ENCODE assay signal across 21 mouse cellular contexts in the genomic region with DNA sequence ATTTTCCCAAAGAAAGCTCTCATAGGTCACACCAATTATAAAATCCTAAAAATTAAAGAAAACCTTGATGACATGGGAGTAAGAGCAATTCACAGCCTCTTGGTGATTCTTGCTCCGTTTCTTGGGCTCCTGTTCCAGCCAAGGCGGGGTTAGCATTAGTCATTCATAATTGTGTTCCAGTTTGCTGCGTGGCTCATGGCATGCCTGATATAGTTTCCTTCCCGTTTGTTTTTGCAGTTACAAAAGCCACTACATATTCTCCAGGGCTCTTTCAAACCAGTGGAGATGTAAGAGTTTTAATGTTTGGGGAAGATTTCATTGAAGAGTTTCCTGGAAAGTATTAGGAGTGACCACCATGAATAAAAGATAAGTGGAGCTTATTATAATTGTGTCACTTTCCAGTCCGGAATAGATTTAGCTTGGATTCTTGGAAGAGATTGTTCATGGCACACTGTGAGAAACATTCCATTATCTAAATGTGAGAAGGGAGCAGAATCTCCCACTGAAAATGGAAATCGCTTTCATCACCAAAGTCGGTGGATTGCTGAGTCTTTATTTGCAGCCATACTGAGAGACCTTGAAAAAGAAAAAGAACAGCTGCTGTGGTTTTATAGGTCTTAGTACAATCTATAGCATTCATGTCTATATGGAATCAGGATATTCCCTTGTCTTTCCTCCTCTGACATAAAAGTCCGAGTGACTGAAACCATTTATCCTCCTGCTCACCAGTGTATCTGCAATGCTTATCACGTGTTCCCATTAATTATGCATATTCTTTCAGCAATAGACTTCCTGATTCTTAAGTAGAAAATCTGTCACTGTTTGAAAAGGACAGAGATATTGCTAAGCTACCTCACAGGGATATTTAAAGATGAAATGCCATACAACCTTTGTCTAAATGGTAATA.
A peak's percentile ranks its signal among the peaks of the same experiment; 100 is the strongest.
DNase-seq lines count a peak whose midpoint lies in the region; ATAC-seq and TF ChIP-seq lines count a peak whose summit lies in the region.
"Had no signal": no experiment of that assay in that cellular context is flagged by ENCODE, and none has a peak within 500 bp of the region (broad histone marks: within the 10 kb centered on the region; RNA-seq: fewer than 3 reads in every experiment).

No protein-coding gene starts in this region.

- H3K79me2 ChIP-seq in myocyte (ENCODE audit: control insufficient read depth, insufficient read depth) = no peaks in the 10 kb centered on the region

- H3K27ac ChIP-seq in hindbrain, embryonic 16.5 days (ENCODE audit: low read depth, low read length) = no peak overlapping the region
- H3K27ac ChIP-seq in hindbrain, postnatal 0 days = no peak overlapping the region
- H3K27ac ChIP-seq in layer of hippocampus, adult 2 months = no peak overlapping the region
- H3K27ac ChIP-seq: embryonic facial prominence, embryonic 13.5 days; limb, embryonic 12.5 days; liver, embryonic 12.5 days had no signal

- no peak for DNase-seq in frontal cortex, postnatal 25 days (ENCODE audit: low spot score in 2 of 2)
- DNase-seq in hindbrain, postnatal 0 days (ENCODE audit: low spot score) = no peak
- DNase-seq in brain, embryonic 14.5 days (ENCODE audit: low read depth) = peak; percentile 40
- no peak for DNase-seq in layer of hippocampus, adult 2 months (ENCODE audit: low spot score in 2 of 2)
- DNase-seq: cerebellum, adult 9-11 months; kidney, adult 8-10 months; kidney, postnatal 14 days; lung, adult 2 months; right cerebral cortex, postnatal 14 days; thymus, adult 18-20 months; thymus, postnatal 4 days had no signal

- no peak for TF ChIP-seq CTCF in hindbrain, postnatal 0 days (IDR thresholded peaks at IDR 0.05; ENCODE audit: low read depth)
- TF ChIP-seq CTCF in brain, embryonic 14.5 days (IDR thresholded peaks at IDR 0.05; ENCODE audit: borderline replicate concordance, extremely low read depth, insufficient read depth, insufficient read length) = no peak
- TF ChIP-seq CTCF in layer of hippocampus, adult 2 months (conservative IDR thresholded peaks at IDR 0.05) = no peak

- H3K36me3 ChIP-seq in hindbrain, embryonic 16.5 days (ENCODE audit: control insufficient read depth, insufficient read depth, low read length) = no peaks in the 10 kb centered on the region
- no peaks in the 10 kb centered on the region for H3K36me3 ChIP-seq in hindbrain, postnatal 0 days (ENCODE audit: insufficient read depth, low read length)
- H3K36me3 ChIP-seq in myocyte (ENCODE audit: control insufficient read depth, insufficient read depth) = no peaks in the 10 kb centered on the region
- H3K36me3 ChIP-seq: embryonic facial prominence, embryonic 13.5 days; limb, embryonic 12.5 days; liver, embryonic 12.5 days had no signal

- no peak overlapping the region for H3K4me3 ChIP-seq in hindbrain, embryonic 16.5 days (ENCODE audit: low read length)
- H3K4me3 ChIP-seq in hindbrain, postnatal 0 days (ENCODE audit: low read length) = no peak overlapping the region
- no peak overlapping the region for H3K4me3 ChIP-seq in myocyte
- H3K4me3 ChIP-seq in layer of hippocampus, adult 2 months = no peak overlapping the region
- H3K4me3 ChIP-seq: embryonic facial prominence, embryonic 13.5 days; limb, embryonic 12.5 days; liver, embryonic 12.5 days had no signal

- H3ac ChIP-seq in myocyte (ENCODE audit: control insufficient read depth, insufficient read length) = no peak overlapping the region

- no peaks in the 10 kb centered on the region for H3K9me3 ChIP-seq in hindbrain, embryonic 16.5 days (ENCODE audit: control insufficient read depth, low read length)
- H3K9me3 ChIP-seq in hindbrain, postnatal 0 days (ENCODE audit: low read length) = no peaks in the 10 kb centered on the region
- H3K9me3 ChIP-seq: embryonic facial prominence, embryonic 13.5 days; limb, embryonic 12.5 days; liver, embryonic 12.5 days had no signal

- 61% methylated on average over 9 of the region's 9 CpGs for WGBS in hindbrain, embryonic 16.5 days
- WGBS in hindbrain, postnatal 0 days = 58% methylated on average over 9 of the region's 9 CpGs

- H3K4me2 ChIP-seq in hindbrain, embryonic 16.5 days (ENCODE audit: low read length) = no peak overlapping the region
- no peak overlapping the region for H3K4me2 ChIP-seq in hindbrain, postnatal 0 days (ENCODE audit: low read depth, low read length)
- peak overlapping the region; percentile 18 for H3K4me2 ChIP-seq in myocyte (ENCODE audit: low read depth)
- H3K4me2 ChIP-seq: embryonic facial prominence, embryonic 13.5 days; heart, embryonic 11.5 days; limb, embryonic 12.5 days; liver, embryonic 12.5 days had no signal

- no peaks in the 10 kb centered on the region for H3K27me3 ChIP-seq in hindbrain, embryonic 16.5 days (replicated peaks; ENCODE audit: control insufficient read depth, insufficient read depth, low read length)
- H3K27me3 ChIP-seq in hindbrain, postnatal 0 days (ENCODE audit: insufficient read depth, low read length) = no peaks in the 10 kb centered on the region
- no peaks in the 10 kb centered on the region for H3K27me3 ChIP-seq in myocyte (ENCODE audit: control insufficient read depth, insufficient read depth, insufficient read length)
- H3K27me3 ChIP-seq: CH12.LX; embryonic facial prominence, embryonic 13.5 days; limb, embryonic 12.5 days; liver, embryonic 12.5 days had no signal

- peak; percentile 95 for ATAC-seq in frontal cortex, adult (ENCODE audit: low TSS enrichment)
- peak; percentile 20; the same call in 1 of the 2 replicates for ATAC-seq in hindbrain, embryonic 16.5 days
- no peak for ATAC-seq in hindbrain, postnatal 0 days
- ATAC-seq in cerebellum, adult (ENCODE audit: insufficient number of reproducible peaks, low FRiP score, low TSS enrichment) = no peak
- ATAC-seq: inflammation-experienced regulatory T-cells, adult 6 months; liver, embryonic 12.5 days had no signal

- H3K4me1 ChIP-seq in hindbrain, embryonic 16.5 days (ENCODE audit: control insufficient read depth, insufficient read depth, low read depth, low read length) = no peaks in the 10 kb centered on the region
- peaks cover 2% of the 10 kb centered on the region; the same call in 1 of the 2 replicates for H3K4me1 ChIP-seq in hindbrain, postnatal 0 days (ENCODE audit: insufficient read depth, low read length)
- H3K4me1 ChIP-seq: embryonic facial prominence, embryonic 13.5 days; limb, embryonic 12.5 days; liver, embryonic 12.5 days had no signal

- no peak for TF ChIP-seq POLR2A in brain, embryonic 14.5 days (IDR thresholded peaks at IDR 0.05; ENCODE audit: borderline replicate concordance, extremely low read depth, insufficient read depth, insufficient read length, poor library complexity, severe bottlenecking)
- no peak for TF ChIP-seq POLR2A in myocyte (IDR thresholded peaks at IDR 0.05; ENCODE audit: insufficient read length, low read depth)

- no peak overlapping the region for H3K9ac ChIP-seq in hindbrain, embryonic 16.5 days (ENCODE audit: low read depth, low read length)
- H3K9ac ChIP-seq in hindbrain, postnatal 0 days (replicated peaks; ENCODE audit: low read length) = no peak overlapping the region
- H3K9ac ChIP-seq: embryonic facial prominence, embryonic 13.5 days; limb, embryonic 12.5 days; liver, embryonic 12.5 days had no signal

TF ChIP-seq in myocyte, 11 proteins besides CTCF, POLR2A, EP300 and RAD21:
- TF ChIP-seq REST (IDR thresholded peaks at IDR 0.05; ENCODE audit: insufficient read depth, insufficient read length) (no peak), E2F4 (IDR thresholded peaks at IDR 0.05; ENCODE audit: insufficient read depth) (no peak), MAX (IDR thresholded peaks at IDR 0.05; ENCODE audit: low read depth) (no peak), USF1 (IDR thresholded peaks at IDR 0.05; ENCODE audit: low read depth) (no peak), TCF12 (IDR thresholded peaks at IDR 0.05; ENCODE audit: insufficient read depth, poor library complexity, severe bottlenecking) (no peak), POLR2AphosphoS2 (IDR thresholded peaks at IDR 0.05; ENCODE audit: insufficient read length, low read depth) (no peak), TCF3 (IDR thresholded peaks at IDR 0.05; ENCODE audit: insufficient read length, low read depth) (no peak), MYOD1 (IDR thresholded peaks at IDR 0.05; ENCODE audit: control insufficient read depth in 1 of 3, insufficient read length in 2 of 3, low read depth in 2 of 3) (no peak), SRF (IDR thresholded peaks at IDR 0.05; ENCODE audit: control insufficient read depth, insufficient read length, low read depth) (no peak), MYOG (IDR thresholded peaks at IDR 0.05; ENCODE audit: control insufficient read depth in 1 of 3, insufficient read depth in 1 of 3, insufficient read length in 2 of 3, low read depth in 2 of 3) (no peak), CEBPB (IDR thresholded peaks at IDR 0.05; ENCODE audit: insufficient read depth, poor library complexity, severe bottlenecking) (no peak)

Comparison
In these comparisons a context has a peak if more than half of its experiments do, and no peak if none do; other contexts are left out.
1. ATAC-seq: peak in frontal cortex, adult (single experiment) and hindbrain, embryonic 16.5 days (single experiment); none in hindbrain, postnatal 0 days (single experiment) and cerebellum, adult (single experiment).